8 mouse cellular contexts compared by ENCODE assay signal in the genomic region with DNA sequence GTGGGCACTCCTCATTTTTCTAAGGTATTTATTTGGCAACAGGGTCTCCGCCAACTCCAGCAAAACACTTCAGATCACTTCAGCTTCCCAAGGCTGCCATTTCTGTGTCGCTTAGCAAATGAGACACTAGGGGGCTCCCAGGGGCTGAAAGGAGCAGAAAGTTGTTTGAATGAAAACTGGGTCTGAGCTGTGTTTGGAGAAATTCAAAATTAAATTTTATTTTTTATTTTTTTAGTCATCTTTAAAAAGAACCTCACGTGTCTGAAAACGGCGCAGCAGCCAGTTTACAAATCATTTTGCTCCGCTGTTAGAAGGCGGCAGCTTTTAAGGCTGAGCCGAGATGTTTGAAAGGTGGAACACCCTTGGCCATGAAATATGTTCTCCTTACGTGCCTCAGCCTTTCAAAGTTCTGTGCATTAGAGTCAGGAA. TPM values are rescaled to one million over a fixed set of nuclear protein-coding genes. Genes with fewer than 3 reads are reported as not detected.
DNase-seq lines count a peak whose midpoint lies in the region; ATAC-seq and TF ChIP-seq lines count a peak whose summit lies in the region.

No protein-coding gene starts in this region.

- DNase-seq in B cell, adult 2 months: peak; percentile 32 to 45
- DNase-seq in NIH3T3 (ENCODE audit: low read depth): peak; percentile 88
- DNase-seq in layer of hippocampus, adult 2 months (ENCODE audit: low spot score in 2 of 2): peak; percentile 64 to 75
- DNase-seq in ovary, postnatal 14 days (ENCODE audit: low spot score): peak; percentile 57

- ATAC-seq in embryonic facial prominence, embryonic 12.5 days (ENCODE audit: insufficient number of reproducible peaks, insufficient read depth, low FRiP score, low TSS enrichment): no peak
- no peak for ATAC-seq in heart, embryonic 14.5 days (ENCODE audit: insufficient number of reproducible peaks, insufficient read depth, low FRiP score, low read depth)
- ATAC-seq in lung, embryonic 15.5 days (ENCODE audit: borderline replicate concordance, extremely low read depth, low FRiP score, low TSS enrichment): no peak; the same call in 1 of the 2 replicates
- ATAC-seq in erythroblast, adult 5-6 weeks (replicated peaks; ENCODE audit: low FRiP score, poor library complexity, severe bottlenecking): no peak

- TF ChIP-seq CTCF in layer of hippocampus, adult 2 months (conservative IDR thresholded peaks at IDR 0.05): peak; percentile 92

- H3K27me3 ChIP-seq in embryonic facial prominence, embryonic 12.5 days: no peaks in the 10 kb centered on the region
- no peaks in the 10 kb centered on the region for H3K27me3 ChIP-seq in heart, embryonic 14.5 days (ENCODE audit: control insufficient read depth, insufficient read depth, low read length)
- H3K27me3 ChIP-seq in lung, embryonic 15.5 days: no peaks in the 10 kb centered on the region

- H3K9ac ChIP-seq in embryonic facial prominence, embryonic 12.5 days: no peak overlapping the region
- peak overlapping the region; percentile 75 for H3K9ac ChIP-seq in heart, embryonic 14.5 days (ENCODE audit: low read length)
- peak overlapping the region; percentile 28; the same call in 1 of the 2 replicates for H3K9ac ChIP-seq in lung, embryonic 15.5 days

- no peak overlapping the region for H3K27ac ChIP-seq in embryonic facial prominence, embryonic 12.5 days
- peak overlapping the region; percentile 95 to 96 for H3K27ac ChIP-seq in heart, embryonic 14.5 days (replicated peaks in 1 of 2; ENCODE audit: control insufficient read depth in 1 of 2, insufficient read depth in 1 of 2, low read depth in 2 of 2, low read length in 2 of 2)
- peak overlapping the region; percentile 71 for H3K27ac ChIP-seq in layer of hippocampus, adult 2 months
- peak overlapping the region; percentile 63 for H3K27ac ChIP-seq in lung, embryonic 15.5 days

- peaks cover 14% of the 10 kb centered on the region; the same call in 1 of the 2 replicates for H3K4me1 ChIP-seq in embryonic facial prominence, embryonic 12.5 days
- peaks cover 13 to 20% of the 10 kb centered on the region in 2 experiments for H3K4me1 ChIP-seq in heart, embryonic 14.5 days (ENCODE audit: control insufficient read depth in 2 of 2, insufficient read depth in 2 of 2, low read length in 2 of 2)
- H3K4me1 ChIP-seq in lung, embryonic 15.5 days: peaks cover 33% of the 10 kb centered on the region

- WGBS in embryonic facial prominence, embryonic 12.5 days: 34% methylated on average over 9 of the region's 9 CpGs
- 9% methylated on average over 9 of the region's 9 CpGs for WGBS in heart, embryonic 14.5 days
- WGBS in lung, embryonic 15.5 days: 2% methylated on average over 9 of the region's 9 CpGs

- no peaks in the 10 kb centered on the region for H3K36me3 ChIP-seq in embryonic facial prominence, embryonic 12.5 days
- no peaks in the 10 kb centered on the region for H3K36me3 ChIP-seq in heart, embryonic 14.5 days (ENCODE audit: control insufficient read depth, insufficient read depth, low read length)
- no peaks in the 10 kb centered on the region for H3K36me3 ChIP-seq in lung, embryonic 15.5 days

- no peaks in the 10 kb centered on the region for H3K9me3 ChIP-seq in embryonic facial prominence, embryonic 12.5 days
- no peaks in the 10 kb centered on the region for H3K9me3 ChIP-seq in heart, embryonic 14.5 days (ENCODE audit: control insufficient read depth, low read length)
- no peaks in the 10 kb centered on the region for H3K9me3 ChIP-seq in lung, embryonic 15.5 days

- peak overlapping the region; percentile 9; the same call in 1 of the 2 replicates for H3K4me2 ChIP-seq in embryonic facial prominence, embryonic 12.5 days (replicated peaks)
- peak overlapping the region; percentile 72 for H3K4me2 ChIP-seq in heart, embryonic 14.5 days (ENCODE audit: low read length)
- peak overlapping the region; percentile 55 for H3K4me2 ChIP-seq in lung, embryonic 15.5 days

- H3K4me3 ChIP-seq in embryonic facial prominence, embryonic 12.5 days: no peak overlapping the region
- peak overlapping the region; percentile 45 to 51 for H3K4me3 ChIP-seq in heart, embryonic 14.5 days (ENCODE audit: control insufficient read depth in 1 of 2, insufficient read depth in 1 of 2, low read depth in 1 of 2, low read length in 2 of 2)
- H3K4me3 ChIP-seq in layer of hippocampus, adult 2 months: peak overlapping the region; percentile 44
- peak overlapping the region; percentile 40 for H3K4me3 ChIP-seq in lung, embryonic 15.5 days

RNA-seq across cellular contexts. Expression of gene Fam198b, which starts 0.4 kb away (rescaled TPM):
- 5.5 and 6.6 TPM in 2 replicates for polyA plus RNA-seq in embryonic facial prominence, embryonic 12.5 days (2016; fragmentation: Nextera tagmentation; extraction: Ambion mirVana)
- 46.9 and 60.9 TPM in 2 replicates for polyA plus RNA-seq in heart, embryonic 14.5 days (2014; fragmentation: Nextera tagmentation; extraction: Ambion mirVana)
- 1 to 10 TPM; 4.8 to 5.8 TPM for total RNA-seq in layer of hippocampus, adult 2 months (2021)
- 23.6 and 27.1 TPM in 2 replicates for polyA plus RNA-seq in lung, embryonic 15.5 days (2015; fragmentation: Nextera tagmentation; extraction: Ambion mirVana)
- total RNA-seq in erythroblast, adult 5-6 weeks (2015; ENCODE audit: low replicate concordance): 0.38 TPM in 1 of 2 replicates, not detected in the other
- total RNA-seq in erythroblast, adult 5-6 weeks (2017; ENCODE audit: low replicate concordance): not detected in 2 replicates

RNA-seq across cellular contexts. Expression of gene Tmem144, which starts 32.2 kb away (rescaled TPM):
- polyA plus RNA-seq in embryonic facial prominence, embryonic 12.5 days (2016; fragmentation: Nextera tagmentation; extraction: Ambion mirVana): 2.5 and 3.2 TPM in 2 replicates
- polyA plus RNA-seq in heart, embryonic 14.5 days (2014; fragmentation: Nextera tagmentation; extraction: Ambion mirVana): 12.4 and 16.2 TPM in 2 replicates
- 10 to 100 TPM; 18.3 to 23.4 TPM for total RNA-seq in layer of hippocampus, adult 2 months (2021)
- 4.9 and 5.2 TPM in 2 replicates for polyA plus RNA-seq in lung, embryonic 15.5 days (2015; fragmentation: Nextera tagmentation; extraction: Ambion mirVana)
- 3.5 TPM in 1 of 2 replicates, not detected in the other for total RNA-seq in erythroblast, adult 5-6 weeks (2015; ENCODE audit: low replicate concordance)
- total RNA-seq in erythroblast, adult 5-6 weeks (2017; ENCODE audit: low replicate concordance): not detected in 2 replicates

Comparison
In these comparisons a context has a peak if more than half of its experiments do, and no peak if none do; other contexts are left out.
1. H3K4me2 ChIP-seq: peak in every context shown above with its lines; median percentile 72 in heart, embryonic 14.5 days; 55 in lung, embryonic 15.5 days; 9 in embryonic facial prominence, embryonic 12.5 days.